Mouse (Mus musculus) erythroblast, embryonic 14.5 days (primary cell): ENCODE results near the gene Becn1.

ENCODE experiments used
- GATA1 ChIP-seq: IDR thresholded peaks from 2 replicates; pipeline ENCODE4 v1.6.1; 2012; ENCODE audit warnings: low read length, inconsistent platforms, mixed read lengths
- TAL1 ChIP-seq: IDR thresholded peaks from 3 replicates; pipeline ENCODE4 v1.6.1; 2012; ENCODE audit warnings: low read length, inconsistent platforms, mixed read lengths

DNA sequence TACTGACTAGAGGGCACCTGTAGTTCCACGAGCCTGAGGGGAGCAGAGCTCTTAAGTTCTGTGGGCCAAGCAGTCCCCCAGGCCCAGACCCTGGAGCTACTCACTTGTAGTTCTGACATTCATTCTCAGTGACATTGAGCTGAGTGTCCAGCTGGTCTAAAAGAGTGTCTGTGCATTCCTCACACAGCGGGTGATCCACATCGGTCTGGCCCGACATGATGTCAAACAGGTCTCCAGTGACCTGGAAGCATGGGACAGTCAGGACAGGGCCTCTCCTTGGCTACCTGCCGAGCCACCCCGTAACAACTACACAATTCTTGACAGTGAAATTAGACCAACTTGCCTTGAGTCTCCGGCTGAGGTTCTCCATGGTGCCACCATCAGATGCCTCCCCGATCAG lies 6.9 kb downstream of the Becn1 start:
- TF ChIP-seq GATA1 (no peak), TAL1 (no peak)
